Mouse (Mus musculus): ENCODE data around the gene Srsf10.

Srsf10 gene

GRCm38 (mm10) chr4:135855536-135856222, at the start of gene Srsf10:
Gene Srsf10 (plus strand): TSS chr4:135855747.
- DNase-seq (ENCODE audit: low read depth, low spot score) = peak; percentile 98

GRCm38 (mm10) chr4:135814896-135815295, 40.7 kb upstream of the Srsf10 start:
- no peak for DNase-seq (ENCODE audit: low read depth, low spot score)

- peak; percentile 71 for DNase-seq (ENCODE audit: low read depth, low spot score)
These were observed 38.5 kb upstream of the Srsf10 start for GRCm38 (mm10) chr4:135816905-135817622.

DNA sequence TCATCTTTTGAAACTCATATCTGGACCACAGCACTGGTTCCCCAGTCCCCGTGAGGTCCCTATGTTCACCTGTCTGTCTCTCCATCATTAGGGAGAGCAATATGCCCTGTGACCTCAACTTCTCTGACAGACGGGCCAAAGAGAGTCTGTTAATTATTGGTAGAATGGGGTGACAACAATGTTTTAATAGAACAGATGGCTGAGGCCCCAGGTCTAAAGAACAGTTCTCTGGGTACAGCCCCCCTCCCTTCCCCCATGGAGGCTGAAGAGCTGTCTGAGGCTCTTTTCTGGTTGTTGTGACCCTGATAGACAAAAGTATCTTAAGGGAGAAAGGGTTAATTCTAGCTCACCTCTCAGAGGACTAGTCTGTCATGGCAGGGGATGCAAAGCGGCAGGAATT, 37.2 kb upstream of the Srsf10 start:
- DNase-seq (ENCODE audit: low read depth, low spot score) = no peak

GRCm38 (mm10) chr4:135819826-135820526, 35.6 kb upstream of the Srsf10 start:
- no peak for DNase-seq (ENCODE audit: low read depth, low spot score)

GRCm38 (mm10) chr4:135821772-135822171, 33.8 kb upstream of the Srsf10 start:
- peak; percentile 54 for DNase-seq (ENCODE audit: low read depth, low spot score)

GRCm38 (mm10) chr4:135823298-135823697, 32.2 kb upstream of the Srsf10 start:
- DNase-seq (ENCODE audit: low read depth, low spot score) = peak; percentile 83

DNA sequence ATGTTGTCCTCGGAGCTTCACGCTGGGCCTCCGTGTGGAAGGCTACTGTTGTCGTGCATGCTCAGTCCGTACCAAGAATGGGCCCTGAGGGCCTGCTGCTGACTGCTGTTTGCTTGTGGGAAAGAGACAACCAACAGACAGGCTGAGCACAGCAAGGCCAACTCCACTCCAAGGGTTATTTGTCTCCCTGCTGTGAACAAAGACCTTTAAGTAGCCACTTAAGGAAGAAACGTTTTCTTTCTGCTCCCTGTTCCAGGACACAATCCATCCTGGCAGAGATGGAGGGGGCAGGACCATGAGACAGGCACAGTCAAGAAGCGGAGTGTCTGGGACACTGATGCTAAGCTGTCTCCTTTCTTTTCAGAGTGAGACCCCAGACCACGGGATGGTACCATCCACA, 31.3 kb upstream of the Srsf10 start:
- peak; percentile 43 for DNase-seq (ENCODE audit: low read depth, low spot score)

DNA sequence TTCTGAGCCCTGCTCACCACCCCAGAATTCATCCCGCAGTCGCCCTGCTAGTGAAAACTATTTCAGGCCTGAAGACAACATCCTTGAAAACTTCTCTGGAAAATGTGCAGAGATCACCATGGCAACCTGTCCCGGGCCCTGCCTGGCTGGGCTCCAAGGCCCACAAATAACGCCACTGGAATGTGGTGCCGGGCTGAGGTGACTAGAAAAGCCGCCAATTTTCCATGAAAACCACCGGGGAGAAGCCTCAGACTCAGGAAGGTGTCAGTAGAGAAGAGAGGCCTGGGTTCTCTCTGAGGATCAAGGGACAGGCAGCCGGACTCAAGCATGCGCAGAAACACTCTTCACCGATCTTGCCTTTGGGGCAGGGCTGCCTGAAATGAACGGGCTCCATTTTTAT, 27.1 kb upstream of the Srsf10 start:
- DNase-seq (ENCODE audit: low read depth, low spot score) = peak; percentile 86

DNA sequence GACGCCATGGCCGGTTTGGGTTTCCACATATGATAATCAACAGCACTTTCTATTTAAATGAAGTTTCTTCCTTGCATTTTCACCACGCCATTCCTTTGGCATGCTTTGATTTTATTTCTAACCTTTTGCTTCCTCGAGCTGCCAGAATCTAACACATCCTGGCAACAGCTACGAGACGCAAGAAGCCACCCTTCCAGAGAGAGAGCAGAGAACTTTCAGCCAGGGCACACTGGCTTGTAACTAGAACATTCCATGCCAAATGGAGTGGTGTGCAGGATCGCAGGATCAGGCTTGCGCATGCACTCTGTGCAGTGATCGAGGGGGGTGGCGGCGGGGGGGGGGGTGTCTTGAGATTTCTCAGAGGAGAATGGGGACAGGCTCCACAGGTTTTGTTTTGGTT, 23.5 kb upstream of the Srsf10 start:
- no peak for DNase-seq (ENCODE audit: low read depth, low spot score)

- DNase-seq (ENCODE audit: low read depth, low spot score) = peak; percentile 56
These were observed 22.0 kb upstream of the Srsf10 start for GRCm38 (mm10) chr4:135833301-135834123.

DNA sequence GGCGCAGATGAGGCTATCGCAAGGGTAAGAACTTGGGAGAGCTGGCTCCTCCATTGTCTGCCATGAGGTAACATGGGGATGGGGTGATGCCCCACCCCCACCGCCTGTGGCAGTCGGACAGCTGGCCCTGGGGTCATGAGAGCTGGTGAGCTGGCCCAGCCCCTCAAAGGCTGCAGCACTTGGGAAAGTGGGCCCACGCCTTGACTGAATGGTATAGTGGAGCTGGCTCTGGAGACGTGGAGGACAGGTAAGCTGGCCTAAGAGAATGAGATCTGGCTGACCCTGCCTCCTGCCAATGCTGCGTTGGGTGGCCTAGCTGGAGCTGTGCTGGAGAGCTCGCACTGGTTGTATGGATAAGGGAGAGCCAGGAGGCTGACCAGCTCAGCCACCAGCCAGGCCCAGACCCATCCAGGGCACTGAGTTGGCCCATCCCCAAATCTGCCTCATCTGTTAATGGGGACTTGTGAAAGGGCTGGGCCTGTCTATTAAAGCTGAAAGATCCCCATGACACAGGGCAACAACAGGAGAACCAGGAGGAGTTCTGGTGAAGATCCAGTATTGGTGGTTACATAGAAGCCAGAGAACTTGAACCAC, 21.3 kb upstream of the Srsf10 start:
- no peak for DNase-seq (ENCODE audit: low read depth, low spot score)

- DNase-seq (ENCODE audit: low read depth, low spot score) = no peak
These were observed 16.6 kb upstream of the Srsf10 start for GRCm38 (mm10) chr4:135838925-135839292.

DNA sequence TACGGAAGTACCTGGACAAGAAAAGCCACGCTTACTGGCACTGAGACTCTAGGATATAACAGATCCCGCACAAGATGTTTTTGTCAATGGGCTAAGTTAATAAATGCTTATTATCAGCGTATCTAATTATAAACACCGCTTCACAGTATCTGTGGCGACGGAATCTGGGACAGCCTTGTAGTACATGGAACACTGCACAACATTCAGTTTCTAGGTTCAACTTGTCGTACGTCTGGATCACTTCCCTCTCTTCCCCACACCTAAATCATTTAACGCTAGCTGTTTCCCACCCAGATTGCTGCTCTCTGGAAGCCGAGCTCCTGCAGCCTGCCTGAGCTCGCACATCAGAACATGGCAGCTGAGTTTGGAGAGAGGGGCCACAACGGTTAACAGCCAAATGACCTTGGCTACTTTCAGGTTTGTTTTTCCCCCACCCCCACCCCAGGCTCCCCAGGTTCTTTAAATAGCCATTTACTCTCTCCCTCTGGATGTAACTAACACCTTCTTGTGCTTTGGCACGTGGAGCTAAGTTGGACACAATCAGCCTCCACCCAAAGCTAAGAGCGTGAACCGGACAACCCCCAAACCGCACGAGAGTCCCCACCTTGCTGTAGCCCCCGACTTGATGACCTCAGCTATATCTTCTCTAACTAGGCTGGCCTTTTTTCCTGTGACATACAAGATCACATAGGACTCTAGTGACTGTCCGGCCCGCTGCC, 16.1 kb upstream of the Srsf10 start:
- no peak for DNase-seq (ENCODE audit: low read depth, low spot score)

DNA sequence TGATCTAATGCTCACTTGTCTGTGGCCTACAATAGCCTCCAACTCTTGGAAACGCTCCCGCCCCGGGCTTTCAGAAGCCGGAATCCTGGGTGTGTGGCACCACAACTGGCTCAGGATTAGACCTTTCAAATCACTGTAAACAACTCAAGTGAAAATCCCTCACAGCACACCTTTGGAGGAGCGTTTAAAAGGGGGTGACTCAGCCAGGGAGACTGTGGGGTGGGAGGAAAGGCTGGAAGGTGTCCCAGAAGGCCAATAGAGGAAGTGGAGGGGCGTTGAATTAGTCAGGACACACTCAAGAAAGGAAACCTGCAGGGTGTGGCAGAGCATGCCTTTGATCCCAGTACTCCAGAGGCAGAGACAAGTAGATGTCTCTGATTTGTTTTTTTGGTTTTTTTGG, 11.1 kb upstream of the Srsf10 start:
- no peak for DNase-seq (ENCODE audit: low read depth, low spot score)

DNA sequence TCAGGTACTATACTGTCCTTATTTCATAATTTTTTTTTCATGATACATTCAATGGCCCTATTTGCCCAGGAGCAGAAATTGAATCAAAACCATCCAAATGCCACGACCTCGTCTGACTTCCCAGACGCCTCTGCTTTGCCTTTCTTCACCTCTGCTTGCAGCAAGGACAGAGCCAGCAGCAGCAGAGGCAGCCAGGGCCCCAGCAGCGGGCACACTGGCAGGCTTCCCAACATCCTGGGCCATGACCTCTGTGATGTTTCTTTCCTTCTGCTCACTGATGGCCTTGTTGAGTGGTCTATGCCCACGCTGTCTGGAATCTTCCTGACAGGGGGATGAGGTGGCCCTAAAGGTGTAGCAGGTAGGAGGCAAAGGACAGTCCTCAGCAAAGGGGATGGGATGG, 8.0 kb upstream of the Srsf10 start:
- no peak for DNase-seq (ENCODE audit: low read depth, low spot score)

GRCm38 (mm10) chr4:135850411-135851095, 5.0 kb upstream of the Srsf10 start:
- DNase-seq (ENCODE audit: low read depth, low spot score) = no peak

DNA sequence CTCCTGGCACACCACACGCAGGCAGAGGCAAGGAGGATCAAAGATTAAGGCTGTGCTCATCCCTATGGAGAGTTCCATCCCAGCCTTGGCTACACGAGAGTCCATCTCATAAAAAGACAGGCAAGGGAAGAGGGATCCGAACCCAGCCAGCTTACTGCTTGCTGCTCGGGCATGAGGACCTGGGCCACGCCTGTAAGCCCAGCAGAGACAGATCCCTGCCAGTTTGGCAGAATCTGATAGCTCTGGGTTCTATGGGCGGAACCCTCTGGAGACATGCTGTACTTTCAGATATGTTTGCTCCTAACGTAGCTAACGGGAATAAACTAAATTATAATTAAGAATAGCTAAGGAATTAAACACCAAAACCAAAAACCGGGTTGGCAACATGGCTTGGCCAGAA, 3.6 kb upstream of the Srsf10 start:
- no peak for DNase-seq (ENCODE audit: low read depth, low spot score)

DNA sequence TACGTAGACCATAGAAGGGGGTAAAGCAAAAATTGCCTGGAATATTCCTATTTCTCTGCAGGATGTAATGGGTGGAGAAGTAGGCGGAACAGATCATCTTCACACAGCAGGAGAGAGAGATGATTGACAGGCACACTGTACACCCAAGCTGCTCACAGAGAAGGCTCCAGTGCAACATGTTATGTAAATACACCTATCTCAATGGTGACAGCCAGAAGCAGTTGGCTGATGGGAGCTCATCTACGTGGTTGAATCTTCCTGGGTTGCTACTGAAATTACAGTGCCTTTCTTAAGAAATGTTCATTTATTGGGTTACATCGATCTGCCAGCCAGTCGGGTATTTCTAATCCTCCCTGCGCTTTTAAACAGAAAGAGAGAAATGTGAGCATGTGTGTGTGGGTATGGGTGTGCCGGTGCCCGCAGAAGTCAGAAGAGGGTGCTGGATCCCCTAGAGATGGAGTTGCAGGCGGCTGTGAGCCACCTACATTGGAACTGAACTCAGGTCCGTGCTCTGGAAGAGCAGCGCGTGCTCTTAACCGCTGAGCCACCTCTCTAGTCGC, 1.5 kb upstream of the Srsf10 start:
- DNase-seq (ENCODE audit: low read depth, low spot score) = no peak

GRCm38 (mm10) chr4:135854630-135855029, 917 bp upstream of the Srsf10 start:
- DNase-seq (ENCODE audit: low read depth, low spot score) = no peak
